In genomic region chr13:59485456-59485855, GRCm38 (mm10) we compare ENCODE assay signal across 28 mouse cellular contexts.
"Had no signal": no experiment of that assay in that cellular context is flagged by ENCODE, and none has a peak within 500 bp of the region (broad histone marks: within the 10 kb centered on the region; RNA-seq: fewer than 3 reads in every experiment).

No protein-coding gene starts in this region.

- H3K4me1 ChIP-seq: embryonic facial prominence, embryonic 10.5 days; embryonic facial prominence, embryonic 12.5 days; embryonic facial prominence, embryonic 15.5 days; forebrain, embryonic 10.5 days; forebrain, embryonic 12.5 days; forebrain, embryonic 13.5 days; forebrain, embryonic 15.5 days had no signal

- ATAC-seq: forebrain, embryonic 13.5 days; forebrain, embryonic 14.5 days; forebrain, embryonic 15.5 days; forebrain, embryonic 16.5 days; forebrain, postnatal 0 days had no signal

- H3K4me3 ChIP-seq: embryonic facial prominence, embryonic 10.5 days; embryonic facial prominence, embryonic 12.5 days; embryonic facial prominence, embryonic 13.5 days; embryonic facial prominence, embryonic 15.5 days; erythroblast, embryonic 14.5 days; forebrain, embryonic 10.5 days; forebrain, embryonic 12.5 days; forebrain, embryonic 13.5 days; forebrain, embryonic 15.5 days; gastrocnemius, adult 2 months; heart, adult 2 months had no signal

- H3K4me2 ChIP-seq: embryonic facial prominence, embryonic 12.5 days; embryonic facial prominence, embryonic 13.5 days; embryonic facial prominence, embryonic 15.5 days; forebrain, embryonic 12.5 days; forebrain, embryonic 13.5 days; forebrain, embryonic 15.5 days had no signal

- H3K9me3 ChIP-seq: embryonic facial prominence, embryonic 10.5 days; embryonic facial prominence, embryonic 12.5 days; embryonic facial prominence, embryonic 13.5 days; embryonic facial prominence, embryonic 15.5 days; forebrain, embryonic 10.5 days; forebrain, embryonic 12.5 days; forebrain, embryonic 13.5 days; forebrain, embryonic 15.5 days had no signal

- H3K27ac ChIP-seq: embryonic facial prominence, embryonic 10.5 days; embryonic facial prominence, embryonic 12.5 days; embryonic facial prominence, embryonic 13.5 days; embryonic facial prominence, embryonic 15.5 days; forebrain, embryonic 10.5 days; forebrain, embryonic 12.5 days; forebrain, embryonic 13.5 days; forebrain, embryonic 15.5 days; gastrocnemius, adult 2 months; heart, adult 2 months had no signal

- H3K27me3 ChIP-seq: embryonic facial prominence, embryonic 12.5 days; embryonic facial prominence, embryonic 13.5 days; embryonic facial prominence, embryonic 15.5 days; forebrain, embryonic 12.5 days; forebrain, embryonic 13.5 days; forebrain, embryonic 15.5 days had no signal

- DNase-seq: cerebellum, adult 2 months; cerebellum, adult 8-10 months; cerebellum, adult 9-10 months; cerebellum, adult 9-11 months; cerebellum, postnatal 10 days; cerebellum, postnatal 14 days; cerebellum, postnatal 25 days; cerebellum, postnatal 36 days; embryo, embryonic 11 days; forebrain, postnatal 0 days; gastrocnemius, adult 2 months; gastrocnemius, postnatal 10 days; gastrocnemius, postnatal 14 days; gastrocnemius, postnatal 25 days; gastrocnemius, postnatal 36 days; heart, adult 18-20 months; heart, adult 2 months had no signal

- H3K36me3 ChIP-seq: embryonic facial prominence, embryonic 10.5 days; embryonic facial prominence, embryonic 12.5 days; embryonic facial prominence, embryonic 13.5 days; embryonic facial prominence, embryonic 15.5 days; forebrain, embryonic 10.5 days; forebrain, embryonic 12.5 days; forebrain, embryonic 15.5 days had no signal

- H3K9ac ChIP-seq: embryonic facial prominence, embryonic 12.5 days; embryonic facial prominence, embryonic 13.5 days; embryonic facial prominence, embryonic 15.5 days; forebrain, embryonic 12.5 days; forebrain, embryonic 13.5 days; forebrain, embryonic 15.5 days; forebrain, postnatal 0 days had no signal
